Mouse (Mus musculus) ES-E14 (cell line): Measurements from ENCODE around the gene Ppp3ca.

Source experiments
- HCFC1 ChIP-seq: IDR thresholded peaks from 2 replicates; pipeline ENCODE4 v1.6.1; 2012; ENCODE audit warnings: low read length, inconsistent platforms, borderline replicate concordance; ENCODE audit not compliant: insufficient read depth
- ZNF384 ChIP-seq: IDR thresholded peaks from 2 replicates; pipeline ENCODE4 v1.6.1; 2012; ENCODE audit warnings: low read depth, low read length, inconsistent platforms

DNA sequence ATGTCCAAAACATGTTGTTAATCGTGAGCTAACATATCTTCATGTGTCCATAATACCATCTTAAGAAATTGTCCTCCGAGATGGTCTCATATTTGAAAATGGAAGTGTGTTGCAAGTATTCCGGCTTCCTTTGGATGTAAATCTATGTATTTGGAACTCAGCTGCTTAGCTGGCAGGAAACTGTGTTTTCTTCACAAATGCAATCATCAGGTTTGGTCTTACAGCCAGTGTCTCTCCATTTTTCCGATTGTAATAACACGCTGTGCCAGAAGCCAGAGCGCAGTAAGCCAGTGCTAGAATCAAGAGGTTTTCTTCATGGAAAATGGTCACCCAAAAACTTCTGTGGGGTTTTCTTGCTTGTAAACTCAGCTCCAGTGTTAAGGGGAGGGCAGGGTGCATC is 104.3 kb downstream of the Ppp3ca start:
- TF ChIP-seq ZNF384: no peak
- TF ChIP-seq HCFC1: no peak
